Comparison of ENCODE assay signal across 11 mouse cellular contexts in genomic region chr11:61042593-61042992, GRCm38 (mm10). TPM values are rescaled to one million over a fixed set of nuclear protein-coding genes. Genes with fewer than 3 reads are reported as not detected.
DNase-seq lines count a peak whose midpoint lies in the region; ATAC-seq lines count a peak whose summit lies in the region.
"Had no signal": no experiment of that assay in that cellular context is flagged by ENCODE, and none has a peak within 500 bp of the region (broad histone marks: within the 10 kb centered on the region; RNA-seq: fewer than 3 reads in every experiment).

No protein-coding gene starts in this region.

- H3K27ac ChIP-seq in heart, embryonic 10.5 days = 0 out of 2 replicates have a peak overlapping the region, but pooled peaks have one; percentile 1
- H3K27ac ChIP-seq in hindbrain, embryonic 12.5 days = no peak overlapping the region; the same call in 1 of the 2 replicates
- no peak overlapping the region for H3K27ac ChIP-seq in forebrain, embryonic 10.5 days
- H3K27ac ChIP-seq: macrophage had no signal

- H3K9me3 ChIP-seq in heart, embryonic 10.5 days = no peaks in the 10 kb centered on the region
- no peaks in the 10 kb centered on the region for H3K9me3 ChIP-seq in hindbrain, embryonic 12.5 days (replicated peaks)
- H3K9me3 ChIP-seq in forebrain, embryonic 10.5 days = no peaks in the 10 kb centered on the region

- H3K27me3 ChIP-seq in heart, embryonic 10.5 days (ENCODE audit: insufficient read depth, poor library complexity, severe bottlenecking) = peaks cover 16% of the 10 kb centered on the region; the same call in 1 of the 2 replicates
- H3K27me3 ChIP-seq in hindbrain, embryonic 12.5 days = no peaks in the 10 kb centered on the region
- H3K27me3 ChIP-seq in forebrain, embryonic 10.5 days (ENCODE audit: poor library complexity, severe bottlenecking) = 0 out of 2 replicates have a peak, but pooled peaks cover 5% of the 10 kb centered on the region
- H3K27me3 ChIP-seq: CH12.LX had no signal

- 0 out of 2 replicates have a peak overlapping the region, but pooled peaks have one; percentile 43 for H3K9ac ChIP-seq in hindbrain, embryonic 12.5 days

- H3K36me3 ChIP-seq in heart, embryonic 10.5 days = no peaks in the 10 kb centered on the region
- H3K36me3 ChIP-seq in hindbrain, embryonic 12.5 days = no peaks in the 10 kb centered on the region
- no peaks in the 10 kb centered on the region for H3K36me3 ChIP-seq in forebrain, embryonic 10.5 days (replicated peaks)

- peaks cover 48% of the 10 kb centered on the region for H3K4me1 ChIP-seq in heart, embryonic 10.5 days
- peaks cover 23% of the 10 kb centered on the region; the same call in 1 of the 2 replicates for H3K4me1 ChIP-seq in hindbrain, embryonic 12.5 days
- peaks cover 28% of the 10 kb centered on the region for H3K4me1 ChIP-seq in forebrain, embryonic 10.5 days

- peak overlapping the region; percentile 2; the same call in 1 of the 2 replicates for H3K4me2 ChIP-seq in hindbrain, embryonic 12.5 days (replicated peaks)

- 3% methylated on average over 8 of the region's 8 CpGs for WGBS in heart, embryonic 10.5 days
- WGBS in hindbrain, embryonic 12.5 days = 30% methylated on average over 8 of the region's 8 CpGs
- WGBS in forebrain, embryonic 10.5 days = 67% methylated on average over 8 of the region's 8 CpGs

- ATAC-seq in hindbrain, embryonic 12.5 days (ENCODE audit: low FRiP score) = peak; percentile 52; the same call in 1 of the 2 replicates
- peak; percentile 62 for ATAC-seq in megakaryocyte progenitor cell, adult 5-6 weeks (replicated peaks; ENCODE audit: poor library complexity)

- DNase-seq in heart, embryonic 10.5 days (ENCODE audit: low spot score) = no peak
- no peak for DNase-seq in heart, postnatal 14 days
- DNase-seq in 416B (ENCODE audit: low read depth) = peak; percentile 35
- DNase-seq in frontal cortex, adult 2 months (ENCODE audit: extremely low spot score in 1 of 2, low spot score in 1 of 2) = no peak
- no peak for DNase-seq in gastrocnemius, postnatal 25 days
- DNase-seq in forebrain, embryonic 10.5 days (ENCODE audit: extremely low spot score, low spot score) = no peak
- DNase-seq: cerebellum, postnatal 10 days had no signal

- peak overlapping the region; percentile 19; the same call in 1 of the 2 replicates for H3K4me3 ChIP-seq in heart, embryonic 10.5 days
- no peak overlapping the region for H3K4me3 ChIP-seq in hindbrain, embryonic 12.5 days
- H3K4me3 ChIP-seq in forebrain, embryonic 10.5 days = no peak overlapping the region

- intact Hi-C loops in heart, postnatal 14 days (cut with DNase I) = loop anchor here (5.0 kb wide), 1 partner anchor 50 kb away; no protein-coding TSS in a partner anchor

RNA-seq across cellular contexts. Expression of gene Kcnj12, which starts 20.2 kb away (rescaled TPM):
- 1.4 and 1.7 TPM in 2 replicates for polyA plus RNA-seq in heart, embryonic 10.5 days (2016; fragmentation: Nextera tagmentation; extraction: Ambion mirVana)
- 10 to 100 TPM; 27.5 to 29.0 TPM for total RNA-seq in heart, postnatal 14 days (2021)
- 2.7 and 3.2 TPM in 2 replicates for polyA plus RNA-seq in hindbrain, embryonic 12.5 days (2016; fragmentation: Nextera tagmentation; extraction: Ambion mirVana)
- total RNA-seq in megakaryocyte progenitor cell, adult 5-6 weeks (2015) = not detected in 2 replicates
- not detected in 2 replicates for total RNA-seq in megakaryocyte progenitor cell, adult 5-6 weeks (2017)
- polyA plus RNA-seq in frontal cortex, adult 2 months (2012; rRNA removed) = 17.8 and 19.5 TPM in 2 replicates
- total RNA-seq in gastrocnemius, postnatal 25 days (2021) = 10 to 100 TPM; 44.5 to 45.1 TPM
- 0.20 and 0.43 TPM in 2 replicates for polyA plus RNA-seq in forebrain, embryonic 10.5 days (2016; fragmentation: Nextera tagmentation; extraction: Ambion mirVana)
- total RNA-seq: CH12.LX had no signal
- polyA plus RNA-seq: macrophage had no signal
